Mouse (Mus musculus) yolk sac, embryonic 10.5 days (tissue): ENCODE results near the gene Megf11.
A peak's percentile ranks its signal among the peaks of the same experiment; 100 is the strongest.

Experiments used
- DNase-seq: peaks from one replicate; pipeline ENCODE4 v3.0.0-alpha.2; 2017; ENCODE audit warnings: low spot score

The Megf11 gene

GRCm38 (mm10) chr9:64385511-64386465 is at the start of gene Megf11:
TSS of gene Megf11 (plus strand) at chr9:64385626.
- peak; percentile 67 for DNase-seq

GRCm38 (mm10) chr9:64335825-64336224 is 49.6 kb upstream of the Megf11 start:
- no peak for DNase-seq

GRCm38 (mm10) chr9:64339361-64339760 is 46.1 kb upstream of the Megf11 start:
- no peak for DNase-seq

GRCm38 (mm10) chr9:64340351-64341253 is 44.8 kb upstream of the Megf11 start:
- peak; percentile 87 for DNase-seq

DNA sequence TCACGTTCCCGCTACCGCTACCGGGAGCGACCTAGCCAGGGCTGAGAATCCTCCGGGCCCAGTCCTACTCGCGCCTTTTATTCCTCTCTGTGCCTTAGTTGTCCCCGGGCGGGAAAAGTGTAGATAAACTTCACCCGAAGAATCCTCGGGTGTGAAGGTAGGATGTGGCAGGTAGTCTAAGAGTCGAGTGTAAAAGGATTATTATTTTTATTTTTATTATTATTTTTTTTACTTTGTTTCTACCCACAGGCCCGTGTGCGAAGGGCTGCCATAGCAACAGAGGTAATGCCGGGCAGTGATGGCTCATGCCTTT is 44.2 kb upstream of the Megf11 start, which contains the start of gene Dis3l:
TSS of gene Dis3l (minus strand) at position 35 of the 313 bp plus-strand sequence.
- DNase-seq: no peak

- no peak for DNase-seq
These were observed 43.8 kb upstream of the Megf11 start for GRCm38 (mm10) chr9:64341671-64342070.

DNA sequence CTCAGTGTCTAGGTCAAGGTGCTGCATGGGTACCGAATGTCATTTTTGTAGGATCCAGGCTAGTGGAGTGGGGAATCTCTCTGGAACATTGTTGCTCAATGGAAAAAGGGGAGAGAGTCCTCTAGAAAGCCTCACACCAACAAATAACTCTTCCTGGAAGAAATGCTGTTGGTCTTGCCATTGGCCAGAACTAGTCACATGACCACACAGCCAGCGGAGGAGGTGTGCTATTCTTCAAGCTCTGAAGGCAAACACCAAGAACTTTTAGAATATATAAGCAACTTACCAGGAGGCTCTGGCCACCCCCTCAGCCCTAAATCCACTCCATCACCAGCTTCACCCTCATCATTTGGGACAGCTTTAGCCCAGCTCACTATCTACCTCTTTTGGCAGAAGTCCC is 41.8 kb upstream of the Megf11 start:
- no peak for DNase-seq

DNA sequence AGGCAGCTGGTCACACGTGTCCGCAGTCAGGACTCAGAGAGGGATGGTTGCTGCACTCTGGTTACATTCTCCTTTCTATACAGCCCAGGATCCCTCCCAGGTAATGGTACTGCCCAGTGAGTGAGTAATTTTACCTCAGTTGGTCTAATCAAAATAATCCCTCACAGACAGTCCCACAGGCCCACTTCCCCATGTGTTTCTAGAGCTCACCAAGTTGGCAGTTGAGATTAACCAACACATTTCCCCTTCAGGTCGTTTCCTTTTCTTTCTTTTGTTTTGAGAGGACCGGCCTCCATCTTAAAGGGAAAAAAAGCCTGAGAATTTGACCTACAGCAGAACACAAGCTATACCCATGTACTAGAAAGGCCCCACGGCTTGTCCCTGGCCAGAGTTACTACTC is 39.5 kb upstream of the Megf11 start:
- DNase-seq: no peak

DNA sequence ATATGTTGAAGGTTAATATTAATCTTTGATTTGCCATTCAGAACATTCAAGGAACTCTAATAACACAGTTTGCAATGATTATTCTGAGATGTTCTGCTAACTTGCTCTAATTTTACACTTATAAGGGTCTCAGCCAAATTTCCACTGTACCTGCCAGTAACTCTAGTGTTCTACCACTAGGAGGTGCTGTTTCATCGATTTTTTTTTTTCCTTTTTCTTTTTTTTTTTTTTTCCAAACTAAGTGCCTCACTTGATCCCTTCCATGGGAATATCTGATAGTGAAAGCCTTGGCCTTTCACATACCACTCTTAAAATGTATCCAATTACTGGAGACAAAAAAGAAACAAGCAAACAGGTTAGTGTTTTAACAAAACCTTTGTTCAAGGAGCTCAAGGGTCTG is 38.0 kb upstream of the Megf11 start:
- DNase-seq: no peak

DNA sequence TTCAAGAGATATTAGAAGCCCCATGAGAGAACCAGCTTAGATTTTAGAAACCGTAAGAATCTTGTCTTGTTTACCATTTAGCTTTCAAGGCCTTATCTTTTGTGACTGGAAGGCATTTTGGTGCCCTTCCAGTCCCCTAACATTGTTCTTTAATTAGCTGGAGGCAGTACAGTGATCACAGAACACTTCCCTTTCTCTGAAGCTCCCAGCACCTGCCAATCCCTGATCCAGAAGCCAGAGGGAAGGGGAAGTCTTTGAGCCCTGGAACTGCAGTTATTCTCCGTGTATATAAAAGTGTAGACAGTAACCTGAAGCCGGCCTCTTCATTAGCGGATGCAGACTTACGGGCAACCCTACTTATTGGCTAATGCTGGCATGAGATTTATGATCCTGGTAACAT is 35.9 kb upstream of the Megf11 start:
- DNase-seq: no peak

GRCm38 (mm10) chr9:64351191-64351590 is 34.2 kb upstream of the Megf11 start:
- DNase-seq: no peak

- no peak for DNase-seq
These were observed 29.8 kb upstream of the Megf11 start for GRCm38 (mm10) chr9:64355627-64356026.

DNA sequence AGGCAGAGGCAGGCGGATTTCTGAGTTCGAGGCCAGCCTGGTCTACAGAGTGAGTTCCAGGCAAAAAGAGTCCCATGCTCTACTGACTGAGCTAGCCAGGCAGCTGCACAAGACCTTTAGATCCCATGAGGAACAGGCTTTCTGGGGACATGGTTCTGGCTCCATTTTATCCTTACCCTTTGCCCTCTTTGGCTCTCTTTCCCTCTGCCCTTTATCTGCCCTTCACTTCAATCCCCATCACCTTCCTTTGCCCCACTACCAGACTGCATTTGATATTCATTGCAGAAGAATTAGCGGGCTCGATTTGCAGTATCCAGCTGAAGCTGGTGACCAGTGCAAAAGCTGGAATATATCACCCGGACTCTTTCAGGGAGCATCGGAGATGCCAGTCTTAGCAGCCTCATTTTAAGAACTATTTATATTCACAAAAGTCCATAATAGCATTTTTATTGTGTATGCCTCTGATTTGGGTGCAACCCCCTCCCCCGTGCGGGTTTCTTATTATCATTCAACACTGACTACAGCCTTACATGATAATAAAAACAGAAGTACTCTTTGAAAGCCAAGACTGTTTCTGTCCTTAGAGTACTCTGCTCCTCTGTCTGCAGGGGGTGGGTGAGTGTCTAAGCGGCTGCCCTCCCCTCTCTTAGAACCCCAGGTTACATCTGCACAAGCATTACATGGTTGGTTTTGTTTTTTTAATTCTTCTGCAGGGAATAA is 24.0 kb upstream of the Megf11 start:
- DNase-seq: no peak

- DNase-seq: no peak
These were observed 15.6 kb upstream of the Megf11 start for GRCm38 (mm10) chr9:64369871-64370270.

GRCm38 (mm10) chr9:64371305-64371819 is 14.1 kb upstream of the Megf11 start:
- DNase-seq: no peak

DNA sequence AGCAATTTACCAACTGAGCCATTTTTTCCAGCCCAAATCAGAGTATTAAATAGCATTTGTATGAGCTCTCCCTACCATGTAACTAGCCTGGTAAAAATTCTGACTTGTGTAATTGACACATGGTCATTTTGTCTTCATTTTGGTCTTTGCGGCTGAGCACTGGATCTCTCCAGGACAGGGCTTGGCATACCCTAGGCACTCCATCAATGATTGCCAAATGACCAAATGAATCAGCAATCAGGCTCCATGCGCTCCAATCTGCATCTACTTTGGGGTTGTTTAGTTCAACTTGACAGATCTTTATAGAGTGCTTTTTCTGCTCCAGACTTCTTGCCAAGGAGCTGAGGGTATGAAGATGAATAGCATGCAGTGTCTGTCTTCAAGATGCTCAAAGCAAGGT is 9.0 kb upstream of the Megf11 start:
- DNase-seq: no peak

- no peak for DNase-seq
These were observed 2.2 kb upstream of the Megf11 start for GRCm38 (mm10) chr9:64383021-64383788.

GRCm38 (mm10) chr9:64386466-64387211 is 1.2 kb downstream of the Megf11 start:
- DNase-seq: no peak

GRCm38 (mm10) chr9:64389576-64390292 is 4.3 kb downstream of the Megf11 start:
- no peak for DNase-seq
